Mouse (Mus musculus): ENCODE measurements around the gene Pcnt. TPM values are rescaled to one million over a fixed set of nuclear protein-coding genes. Genes with fewer than 3 reads are reported as not detected.

Gene Pcnt
- total RNA-seq, 1 experiment from 2014 or later: 46.9 TPM

DNA sequence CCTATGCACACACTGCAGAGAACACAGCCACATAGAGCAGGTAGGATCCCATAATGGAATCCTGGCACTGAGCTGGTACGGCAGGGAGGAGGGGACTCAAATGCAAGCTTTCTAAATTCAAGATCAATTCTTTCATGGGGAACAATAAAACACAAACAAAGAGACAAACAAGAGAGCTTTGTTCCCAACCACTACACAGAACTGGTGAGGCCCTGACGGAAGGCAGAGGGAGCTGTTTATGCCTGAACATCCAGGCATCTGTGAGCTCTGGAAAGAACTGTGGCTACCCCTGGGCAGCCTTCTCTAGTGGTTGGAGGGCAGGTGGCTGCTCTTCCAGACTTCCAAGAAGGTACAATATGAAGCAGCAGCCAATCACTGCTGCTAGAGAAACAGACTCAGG lies 110.5 kb downstream of the Pcnt start:
- no peak for ATAC-seq (ENCODE audit: extremely low read depth, insufficient number of reproducible peaks, low FRiP score, poor library complexity, severe bottlenecking)

DNA sequence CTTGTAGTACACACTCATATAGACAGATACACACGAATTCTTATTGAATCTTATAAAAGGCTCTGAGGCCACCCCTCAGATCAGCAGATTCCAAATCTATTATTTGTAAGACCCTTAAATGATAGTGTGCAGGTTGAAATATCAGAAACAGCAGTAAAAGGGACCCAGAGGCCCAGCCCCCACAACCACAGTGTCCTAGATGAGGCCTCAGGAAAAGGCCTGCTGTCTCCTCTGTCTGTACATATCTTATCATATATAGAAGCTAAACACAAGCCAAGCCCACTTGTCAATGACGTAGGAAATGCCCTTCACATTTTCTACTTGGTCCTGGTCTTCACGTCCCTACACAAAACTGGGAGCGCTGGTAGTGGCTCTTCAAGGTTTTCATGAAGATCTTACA lies 113.5 kb downstream of the Pcnt start:
- ATAC-seq (ENCODE audit: extremely low read depth, insufficient number of reproducible peaks, low FRiP score, poor library complexity, severe bottlenecking): no peak

- no peak for ATAC-seq (ENCODE audit: extremely low read depth, insufficient number of reproducible peaks, low FRiP score, poor library complexity, severe bottlenecking)
Measured at GRCm38 (mm10) chr10:76328574-76328973, 114.0 kb downstream of the Pcnt start.

DNA sequence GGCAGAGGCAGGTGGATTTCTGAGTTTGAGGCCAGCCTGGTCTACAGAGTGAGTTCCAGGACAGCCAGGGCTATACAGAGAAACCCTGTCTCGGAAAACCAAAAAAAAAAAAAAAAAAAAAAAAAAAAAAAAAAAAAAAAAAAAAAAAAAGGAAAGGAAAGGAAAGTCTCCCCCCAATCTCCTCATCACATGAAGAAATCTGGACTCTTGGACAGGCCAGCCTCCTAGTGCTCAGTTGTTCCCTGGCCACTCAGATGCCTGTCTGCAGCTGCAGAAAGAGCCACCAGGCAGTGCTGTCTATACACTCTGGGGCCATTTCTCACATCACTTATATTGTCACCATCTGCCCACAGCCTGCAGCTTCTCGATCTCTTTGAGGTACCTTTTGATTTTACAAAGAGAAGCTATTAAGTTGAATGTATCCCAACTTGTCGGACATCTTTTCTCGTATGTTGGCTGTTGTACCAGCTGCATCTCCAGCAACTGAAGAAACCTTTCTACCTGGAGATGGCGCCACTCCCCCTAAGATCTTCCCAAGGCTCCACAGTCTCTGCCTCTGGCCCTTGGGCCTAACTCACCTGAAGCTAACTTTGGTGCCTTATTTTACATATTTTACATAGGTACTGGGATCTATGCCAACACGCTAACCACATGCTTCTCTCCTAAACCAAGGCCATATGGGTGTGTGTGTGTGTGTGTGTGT lies 116.1 kb downstream of the Pcnt start:
- peak; percentile 39; the same call in 1 of the 2 replicates for ATAC-seq (ENCODE audit: extremely low read depth, insufficient number of reproducible peaks, low FRiP score, poor library complexity, severe bottlenecking)

DNA sequence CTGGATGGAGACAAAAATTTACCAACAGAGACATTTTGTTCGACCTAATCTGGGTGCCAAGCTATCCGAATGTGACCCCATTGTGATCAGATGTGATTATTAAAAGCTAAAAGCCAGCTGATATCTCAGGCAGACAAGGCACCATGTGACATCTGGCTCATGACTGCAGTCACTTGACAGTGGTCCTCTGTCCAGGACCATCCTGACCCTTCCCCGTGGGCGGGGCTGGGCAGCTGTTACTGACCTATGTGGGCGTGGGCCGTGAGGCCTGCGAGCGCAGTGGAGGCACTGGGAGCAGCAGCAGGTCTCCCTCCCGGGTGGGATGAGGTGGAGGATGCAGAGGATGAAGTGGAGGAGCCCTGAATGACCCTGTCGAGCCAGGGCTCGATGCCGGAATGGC lies 125.0 kb downstream of the Pcnt start:
- no peak for ATAC-seq (ENCODE audit: extremely low read depth, insufficient number of reproducible peaks, low FRiP score, poor library complexity, severe bottlenecking)

- no peak for ATAC-seq (ENCODE audit: extremely low read depth, insufficient number of reproducible peaks, low FRiP score, poor library complexity, severe bottlenecking)
Measured at GRCm38 (mm10) chr10:76316194-76316593, 126.4 kb downstream of the Pcnt start.

- ATAC-seq (ENCODE audit: extremely low read depth, insufficient number of reproducible peaks, low FRiP score, poor library complexity, severe bottlenecking): no peak
Measured at GRCm38 (mm10) chr10:76306738-76307137, 135.8 kb downstream of the Pcnt start.

Other genes with a start within 250 kb of the Pcnt start
- 7.4 and 8.6 TPM in 2 replicates for gene Prmt2, start 204.9 kb downstream of the Pcnt start, total RNA-seq (2017)
- gene S100b, start 188.9 kb downstream of the Pcnt start, total RNA-seq (2017): not detected in 2 replicates
- 3.2 and 3.8 TPM in 2 replicates for gene Dip2a, start 97.5 kb downstream of the Pcnt start, total RNA-seq (2017)
- gene AC141477.1, start 2.3 kb downstream of the Pcnt start, total RNA-seq (2017): 14.8 and 16.1 TPM in 2 replicates
- not detected in 2 replicates for gene 2610028H24Rik, start 6.3 kb upstream of the Pcnt start, total RNA-seq (2017)
- 76.0 and 89.6 TPM in 2 replicates for gene Mcm3ap, start 26.1 kb upstream of the Pcnt start, total RNA-seq (2017)
- gene Ybey, start 26.3 kb upstream of the Pcnt start, total RNA-seq (2017): 2.4 and 3.8 TPM in 2 replicates
- 4.1 and 10.7 TPM in 2 replicates for gene Lss, start 88.8 kb upstream of the Pcnt start, total RNA-seq (2017)
- not detected in 2 replicates for gene Spatc1l, start 119.5 kb upstream of the Pcnt start, total RNA-seq (2017)
- gene Ftcd, start 132.9 kb upstream of the Pcnt start, total RNA-seq (2017): not detected in 2 replicates
- not detected in 2 replicates for gene Col6a2, start 180.8 kb upstream of the Pcnt start, total RNA-seq (2017)

Data from neutrophil, adult 5-6 weeks (primary cell).